Mouse (Mus musculus) cerebellum, postnatal 36 days (tissue): ENCODE measurements around the gene Ear6.
"Not testable (repeated sequence)": the region's sequence is repeated elsewhere in the genome, so short reads cannot be mapped to it uniquely, and the experiment has no call there.

Experiments
- DNase-seq, 2 experiments: peaks; one replicate each; pipeline ENCODE4 v3.0.0; 2021 to 2022; ENCODE audit warnings: mixed read lengths in 2 of 2

Gene Ear6

DNA sequence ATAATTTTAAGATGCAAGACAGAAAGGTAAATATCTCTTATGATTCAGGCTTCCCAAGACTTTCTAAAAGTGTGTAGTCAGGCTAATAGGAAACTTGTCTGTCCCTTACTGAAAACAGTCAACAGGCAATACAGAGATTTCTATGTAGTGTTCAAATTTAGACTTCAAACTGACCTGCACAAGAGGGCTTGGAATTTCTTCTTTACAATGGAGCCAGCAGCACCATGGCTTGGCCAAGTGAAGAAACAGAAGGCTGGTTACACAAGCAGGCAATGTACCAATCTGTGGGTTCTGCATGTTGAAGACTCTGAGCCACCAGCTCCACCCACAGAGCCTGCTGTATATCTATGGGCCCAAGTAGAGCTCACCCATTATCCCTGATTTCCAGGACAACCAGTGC, at the start of gene Ear6:
Ear6 (plus strand) TSS at position 301 of the 400 bp plus-strand sequence.
- DNase-seq, result no peak

DNA sequence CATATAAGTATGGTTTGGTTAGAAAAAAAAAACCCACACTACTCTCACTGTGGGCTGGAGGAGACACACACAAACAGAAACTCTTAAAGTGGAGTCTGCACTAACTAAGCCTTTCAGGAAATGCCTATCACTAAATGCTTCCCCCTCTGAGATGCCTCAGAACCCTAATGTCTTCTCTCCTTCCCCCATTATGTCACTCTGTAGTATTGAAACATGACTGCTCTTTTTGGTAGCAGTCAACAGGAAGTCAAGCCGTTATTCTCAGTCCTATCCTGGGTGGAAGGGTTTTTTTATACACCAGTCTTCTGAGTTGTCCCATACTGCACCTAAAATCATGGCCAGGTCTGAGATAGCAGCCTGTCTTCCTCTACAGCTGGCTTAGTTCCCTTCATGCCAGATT, 26.9 kb upstream of the Ear6 start:
- DNase-seq, result no peak

DNA sequence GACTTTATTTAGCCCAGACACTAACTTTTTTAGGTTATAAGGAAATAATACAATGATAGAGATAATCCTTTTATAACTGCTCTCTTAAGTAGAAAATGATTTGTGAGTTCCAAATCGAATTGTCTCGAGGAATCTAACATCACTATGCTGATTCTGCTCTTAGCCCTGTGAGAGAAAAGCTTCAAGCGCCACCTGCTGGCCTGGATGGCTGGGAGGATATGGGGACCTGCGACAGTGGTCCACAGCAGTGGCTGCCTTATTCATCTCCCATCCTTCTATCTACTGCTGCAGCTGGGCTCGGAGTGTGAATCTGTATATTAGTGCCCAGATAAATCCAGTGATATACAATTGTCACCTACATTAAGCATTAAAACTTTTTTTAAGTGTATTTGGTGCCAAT, 25.7 kb upstream of the Ear6 start:
- not testable (repeated sequence) for DNase-seq

DNA sequence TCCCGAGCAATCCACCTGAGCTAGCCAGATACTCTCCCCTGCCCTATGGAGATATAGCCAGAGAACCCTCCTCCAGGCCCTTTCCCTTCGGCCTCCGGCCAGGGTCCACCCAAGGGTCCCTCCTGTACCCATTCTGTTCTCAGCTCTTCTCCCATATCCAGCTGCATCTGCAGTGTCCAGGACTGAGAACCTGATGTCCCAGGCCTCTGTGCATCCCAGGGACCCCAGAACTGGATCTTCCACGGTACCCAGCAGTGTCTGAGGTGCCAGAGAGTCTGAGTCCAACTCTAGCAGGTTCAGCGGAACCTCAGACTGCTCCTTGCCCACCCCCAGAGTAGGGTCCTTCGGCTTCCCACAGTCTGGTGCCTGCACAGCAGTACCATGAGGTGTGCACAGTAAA, 24.3 kb upstream of the Ear6 start:
- no peak for DNase-seq

DNA sequence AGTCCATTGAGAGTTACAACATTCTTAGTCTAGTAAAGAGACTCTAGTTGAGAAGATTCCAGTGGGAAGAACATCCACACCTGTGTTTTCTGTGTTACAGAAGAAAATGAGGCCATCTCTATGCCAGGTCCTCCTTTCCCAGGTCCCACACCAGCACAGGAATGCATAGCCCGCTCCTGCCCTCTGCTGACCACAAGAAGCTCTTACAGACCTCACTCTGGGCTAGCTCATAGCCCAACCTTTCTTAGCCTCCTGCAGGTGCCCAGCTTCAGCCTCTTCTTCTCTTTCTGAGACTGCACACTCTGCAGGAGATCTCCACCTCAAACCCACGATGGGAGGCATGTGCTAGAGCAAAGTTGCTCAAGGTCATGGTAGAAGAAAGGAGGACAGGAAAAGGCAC, 15.0 kb upstream of the Ear6 start:
- DNase-seq, result not testable (repeated sequence)

DNA sequence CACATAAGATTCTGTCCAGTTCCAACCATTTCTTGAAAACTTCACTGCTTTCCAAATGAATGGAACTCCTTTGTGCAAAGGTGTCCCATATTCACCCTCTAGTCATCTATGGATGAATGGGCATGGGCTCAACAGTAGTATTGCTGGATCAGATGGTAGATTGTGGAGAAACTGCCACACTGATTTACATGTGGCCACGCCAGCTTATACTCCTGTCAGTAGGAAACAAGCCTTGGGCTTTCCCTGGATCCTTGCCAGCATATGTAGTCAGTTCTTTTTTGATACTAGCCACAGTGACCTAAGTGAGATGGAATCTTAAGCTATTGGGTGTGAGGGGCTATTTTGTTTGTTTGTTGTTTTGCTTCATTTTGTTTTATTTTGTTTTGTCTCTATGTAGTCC, 11.2 kb upstream of the Ear6 start:
- no peak for DNase-seq

DNA sequence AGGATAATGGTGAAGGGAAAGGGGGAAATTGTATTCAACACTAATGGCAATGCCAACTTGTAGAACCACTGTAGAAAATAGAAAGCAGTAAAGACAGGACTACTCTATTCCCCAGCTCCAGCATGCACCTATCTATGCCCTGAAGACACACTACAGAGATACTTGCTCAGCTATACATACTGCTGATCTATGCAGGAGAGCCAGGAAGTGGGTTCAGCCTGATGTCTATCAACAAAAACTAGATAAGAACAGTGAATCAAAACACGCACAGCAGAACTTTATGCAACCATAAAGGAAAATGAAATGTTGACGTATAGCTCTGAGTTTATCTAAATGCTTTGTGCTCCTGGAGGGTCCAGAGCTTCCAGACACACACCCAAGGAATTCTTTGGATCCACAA, 10.7 kb upstream of the Ear6 start:
- DNase-seq, result no peak

DNA sequence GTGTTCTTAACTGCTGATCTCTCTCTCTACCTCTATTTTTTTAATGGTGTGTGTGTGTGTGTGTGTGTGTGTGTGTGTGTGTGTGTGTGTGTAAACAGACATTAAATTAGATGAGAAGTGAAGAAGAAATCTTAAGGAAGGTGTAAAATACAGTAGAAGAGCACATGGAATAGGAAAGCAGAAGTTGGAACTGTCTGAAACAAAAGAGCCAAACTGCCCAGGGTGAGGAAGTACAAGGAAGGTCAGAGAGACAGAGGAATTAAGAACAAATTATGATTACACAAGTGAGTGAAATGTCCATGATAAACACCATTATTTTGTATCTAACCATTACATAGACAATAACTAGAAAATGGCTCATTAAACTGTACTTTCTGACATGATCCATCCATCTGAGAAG, 9.6 kb upstream of the Ear6 start:
- no peak for DNase-seq

DNA sequence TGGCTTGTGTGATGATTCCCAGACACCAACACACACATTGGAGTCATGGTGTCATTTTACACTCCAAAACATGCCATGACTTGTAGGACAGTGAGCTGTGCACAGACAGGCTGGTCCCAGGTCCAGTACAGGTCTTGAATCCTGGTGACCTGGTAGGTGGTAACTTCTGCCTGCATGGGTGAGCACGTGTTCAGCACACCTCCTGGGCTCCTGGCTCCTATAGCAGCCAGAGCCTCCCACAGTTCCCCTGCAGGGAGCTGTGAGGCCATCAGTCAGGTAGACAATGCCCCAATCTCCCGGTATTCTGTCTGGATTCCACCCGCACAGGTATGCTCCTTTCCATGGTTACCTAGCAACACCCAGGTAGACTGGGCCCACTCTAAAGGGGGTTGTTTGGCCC, 6.9 kb upstream of the Ear6 start:
- no peak for DNase-seq

DNA sequence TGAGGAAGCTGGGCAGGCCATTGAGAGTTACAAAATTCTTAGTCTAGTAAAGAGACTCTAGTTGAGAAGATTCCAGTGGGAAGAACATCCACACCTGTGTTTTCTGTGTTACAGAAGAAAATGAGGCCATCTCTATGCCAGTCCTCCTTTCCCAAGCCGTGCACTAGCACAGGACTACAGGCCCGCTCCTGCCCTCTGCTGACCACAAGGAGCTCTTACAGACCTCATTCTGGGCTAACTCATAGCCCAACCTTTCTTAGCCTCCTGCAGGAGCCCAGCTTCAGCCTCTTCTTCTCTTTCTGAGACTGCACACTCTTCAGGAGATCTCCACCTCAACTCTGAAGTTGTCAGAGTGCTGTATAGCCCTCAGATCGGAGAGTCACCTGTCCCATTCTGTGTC, 2.5 kb upstream of the Ear6 start:
- DNase-seq, result not testable (repeated sequence)

DNA sequence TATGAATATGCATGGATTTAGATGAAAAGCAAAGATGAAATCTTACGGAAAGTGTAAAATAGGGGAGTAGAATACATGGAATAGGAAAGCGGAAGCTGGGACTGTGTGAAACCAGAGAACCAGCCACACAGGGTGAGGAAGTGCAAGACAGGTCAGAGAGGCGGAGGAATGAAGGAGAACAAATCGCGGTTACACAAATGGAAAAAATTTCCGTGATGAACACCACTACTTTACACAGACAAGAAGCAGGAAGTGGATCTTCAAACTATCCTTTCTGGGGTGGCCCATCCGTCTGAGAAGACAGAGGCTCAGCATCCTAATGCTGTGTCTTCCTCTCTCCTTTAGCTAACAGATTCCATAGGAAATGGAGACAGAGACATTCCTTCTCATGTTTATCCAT, 1.8 kb downstream of the Ear6 start:
- not testable (repeated sequence) for DNase-seq

DNA sequence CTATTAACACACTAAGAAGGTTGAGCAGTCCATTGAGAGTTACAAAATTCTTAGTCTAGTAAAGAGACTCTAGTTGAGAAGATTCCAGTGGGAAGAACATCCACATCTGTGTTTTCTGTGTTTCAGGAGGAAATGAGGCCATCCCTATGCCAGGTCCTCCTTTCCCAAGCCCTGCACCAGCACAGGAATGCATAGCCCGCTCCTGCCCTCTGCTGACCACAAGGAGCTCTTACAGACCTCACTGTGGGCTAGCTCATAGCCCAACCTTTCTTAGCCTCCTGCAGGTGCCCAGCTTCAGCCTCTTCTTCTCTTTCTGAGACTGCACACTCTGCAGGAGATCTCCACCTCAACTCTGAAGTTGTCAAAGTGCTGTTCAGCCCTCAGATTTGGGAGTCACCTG, 10.1 kb downstream of the Ear6 start:
- not testable (repeated sequence) for DNase-seq

DNA sequence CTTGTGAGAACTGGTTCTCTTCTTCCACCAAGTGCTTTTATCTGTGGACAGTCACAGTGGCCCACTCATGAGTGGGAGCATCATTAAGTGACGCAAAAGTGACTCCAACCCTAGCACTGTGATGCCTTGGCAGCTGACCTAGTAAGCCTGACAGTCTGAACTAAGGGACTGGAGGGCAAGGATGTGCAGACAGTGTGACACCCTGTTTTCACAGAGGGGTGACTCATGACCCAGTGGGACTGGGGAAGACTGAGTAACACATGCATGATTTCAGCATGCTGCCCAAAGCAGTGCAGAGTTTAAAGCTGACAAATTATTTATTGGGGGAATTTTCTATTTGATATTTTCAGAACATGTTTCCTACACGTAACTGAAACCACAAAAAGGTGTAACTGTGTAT, 17.3 kb downstream of the Ear6 start:
- DNase-seq, result no peak

DNA sequence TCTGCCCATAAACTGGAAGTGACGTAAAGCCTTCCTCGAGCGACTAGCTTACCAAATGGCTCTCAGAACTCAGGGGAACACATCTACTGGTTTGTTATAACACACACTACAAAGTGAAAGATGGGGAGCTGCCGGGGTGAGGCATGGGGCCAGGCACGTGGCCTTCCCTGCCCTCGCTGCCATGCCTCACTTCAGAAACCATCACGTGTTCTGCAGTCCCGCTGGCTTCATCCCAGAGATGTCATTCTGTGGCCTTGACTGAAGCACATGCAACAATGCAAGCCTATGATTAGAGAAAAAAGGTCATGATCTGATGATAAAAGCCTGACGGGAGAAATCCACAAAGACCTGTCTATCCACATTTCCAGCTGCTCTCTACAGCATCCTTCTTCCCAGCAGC, 18.2 kb downstream of the Ear6 start:
- no peak for DNase-seq

DNA sequence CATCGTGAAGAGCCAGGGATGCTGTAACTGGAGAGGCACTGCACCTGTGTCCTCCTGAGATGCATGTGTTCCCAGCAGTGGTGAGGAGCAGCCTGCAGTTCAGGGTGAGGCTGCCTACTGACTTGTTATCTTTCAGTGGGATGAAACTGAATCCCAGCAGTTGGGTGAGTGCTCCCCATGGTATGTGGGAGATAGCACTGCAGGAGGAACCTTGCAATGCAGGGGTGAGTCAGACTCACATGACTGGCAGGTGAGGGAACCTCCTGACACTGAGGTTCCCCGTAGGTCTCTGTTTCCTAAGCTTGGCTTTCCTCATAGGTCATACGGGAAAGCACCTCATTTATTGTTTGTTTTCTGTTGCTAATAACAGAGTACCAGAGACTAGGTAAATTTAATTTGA, 24.0 kb downstream of the Ear6 start:
- no peak for DNase-seq

DNA sequence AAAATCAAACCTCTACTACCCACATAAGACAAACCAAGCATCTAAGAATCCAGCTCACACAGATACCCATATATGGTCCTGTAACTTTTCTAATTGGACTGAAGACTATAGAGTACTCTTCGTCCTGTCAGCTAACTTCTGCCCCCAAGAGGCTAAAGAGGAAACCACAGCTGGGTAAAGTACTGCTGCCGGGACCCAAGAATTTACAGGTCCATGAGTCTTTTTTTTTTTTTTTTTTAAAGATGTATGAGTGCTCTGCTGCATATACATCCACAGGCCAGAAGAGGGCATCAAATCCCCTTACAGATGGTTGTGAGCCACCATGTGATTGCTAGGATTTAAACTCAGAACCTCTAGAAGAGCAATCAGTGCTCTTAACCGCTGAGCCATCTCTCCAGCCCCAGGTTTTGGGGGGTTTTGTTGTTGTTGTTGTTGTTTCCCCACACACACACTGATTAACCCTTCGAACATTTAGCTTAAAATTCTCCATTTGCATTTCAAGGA, 30.1 kb downstream of the Ear6 start:
- peak; percentile 46 to 61 for DNase-seq

DNA sequence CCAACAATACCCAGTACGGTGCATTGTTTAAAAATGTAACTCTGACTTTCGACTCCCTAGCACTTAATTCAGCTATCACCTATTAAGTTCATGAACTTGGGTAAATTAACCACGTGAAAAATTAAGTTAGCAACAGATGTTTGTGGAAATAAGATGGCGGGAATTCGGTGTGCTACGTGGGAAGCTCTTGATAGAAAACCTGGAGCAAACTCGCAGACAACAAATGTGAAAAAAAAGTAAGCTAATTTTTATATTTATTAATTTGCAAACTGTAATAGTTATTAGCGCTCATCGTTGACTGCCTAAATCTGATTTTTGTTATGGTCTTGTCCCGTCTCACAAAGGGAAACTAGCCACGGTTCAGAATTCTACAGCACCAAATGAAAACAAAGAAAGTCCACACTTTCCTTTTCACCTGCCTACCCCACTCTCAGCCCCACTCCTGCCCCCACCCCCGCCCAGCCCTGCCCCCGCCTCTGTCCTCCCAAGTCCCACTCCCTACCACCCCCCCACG, 30.6 kb downstream of the Ear6 start:
- no peak for DNase-seq

DNA sequence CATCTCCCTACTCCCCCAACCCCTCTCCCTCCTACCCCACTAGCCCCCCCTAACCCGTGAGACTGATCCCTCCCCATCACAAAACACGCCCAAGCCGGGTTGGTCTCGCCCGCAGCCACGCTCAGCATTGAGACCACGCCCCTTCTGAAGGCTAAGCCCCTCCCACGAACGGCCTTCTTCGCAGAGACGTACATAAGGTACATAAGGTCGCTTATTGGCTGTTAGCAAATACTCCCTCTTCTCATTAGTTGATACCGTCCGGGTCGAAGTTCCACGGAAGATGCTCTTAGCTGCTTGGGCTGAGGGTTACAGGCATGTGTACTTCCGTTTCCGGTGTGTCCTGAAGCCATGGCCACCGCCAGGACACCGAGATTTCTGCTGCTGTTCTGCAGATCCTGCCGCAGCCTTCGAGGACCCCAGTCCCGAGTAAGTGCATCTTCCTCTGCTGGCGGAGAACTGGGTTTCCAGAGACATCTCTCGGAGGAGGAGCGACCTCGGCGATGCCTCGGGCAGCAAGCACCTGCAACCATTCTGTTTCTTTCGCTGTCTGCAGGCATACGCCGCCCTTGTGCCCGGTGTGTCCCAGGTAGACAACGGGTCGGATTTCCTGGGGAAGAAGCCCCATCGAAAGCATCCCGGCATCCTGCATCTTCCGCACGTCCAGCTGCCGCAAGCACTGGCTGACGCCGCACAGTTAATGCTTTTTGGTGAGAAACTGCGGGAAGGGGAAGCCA, 31.3 kb downstream of the Ear6 start, which contains the start of gene Mettl17:
Mettl17 (plus strand) TSS at position 245 of the 734 bp plus-strand sequence.
- DNase-seq, result peak; percentile 88 to 90

DNA sequence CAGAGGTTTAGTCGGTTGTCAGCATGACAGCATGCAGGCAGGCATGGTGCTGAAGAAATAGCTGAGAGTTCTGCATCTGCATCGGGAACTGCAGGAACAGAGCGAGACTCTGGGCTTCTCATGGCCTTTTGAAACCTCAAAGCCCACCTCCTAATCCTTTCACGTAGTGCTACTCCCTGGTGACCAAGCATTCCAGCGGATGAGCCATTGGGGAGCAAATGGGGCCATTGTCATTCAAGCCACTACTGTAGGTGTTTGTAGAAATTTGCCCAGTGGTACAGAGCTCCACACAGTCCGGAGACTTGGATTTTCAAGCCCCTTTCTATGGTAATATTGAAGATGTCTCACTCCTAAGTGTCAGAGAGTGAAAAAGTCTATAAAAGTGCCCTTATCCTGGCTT, 32.6 kb downstream of the Ear6 start:
- no peak for DNase-seq

DNA sequence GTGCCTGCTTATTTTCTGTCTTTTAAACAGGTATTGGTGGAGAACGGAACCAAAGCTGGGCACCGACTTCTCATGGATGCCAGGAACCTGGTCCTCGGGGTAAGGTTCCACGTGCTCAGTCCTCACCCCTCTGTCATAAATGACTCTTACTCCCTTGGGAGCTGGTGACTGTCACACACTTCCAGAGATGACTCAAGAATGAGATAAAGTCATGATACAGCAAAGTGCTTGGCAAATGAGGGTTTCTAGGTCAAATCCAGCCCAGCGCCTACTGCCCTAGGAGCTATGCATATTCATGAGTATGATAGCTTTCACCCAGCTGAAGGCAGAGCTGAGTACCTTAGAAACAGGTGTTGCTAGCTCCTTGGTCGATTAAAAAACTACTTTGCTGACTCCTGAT, 36.3 kb downstream of the Ear6 start:
- no peak for DNase-seq

DNA sequence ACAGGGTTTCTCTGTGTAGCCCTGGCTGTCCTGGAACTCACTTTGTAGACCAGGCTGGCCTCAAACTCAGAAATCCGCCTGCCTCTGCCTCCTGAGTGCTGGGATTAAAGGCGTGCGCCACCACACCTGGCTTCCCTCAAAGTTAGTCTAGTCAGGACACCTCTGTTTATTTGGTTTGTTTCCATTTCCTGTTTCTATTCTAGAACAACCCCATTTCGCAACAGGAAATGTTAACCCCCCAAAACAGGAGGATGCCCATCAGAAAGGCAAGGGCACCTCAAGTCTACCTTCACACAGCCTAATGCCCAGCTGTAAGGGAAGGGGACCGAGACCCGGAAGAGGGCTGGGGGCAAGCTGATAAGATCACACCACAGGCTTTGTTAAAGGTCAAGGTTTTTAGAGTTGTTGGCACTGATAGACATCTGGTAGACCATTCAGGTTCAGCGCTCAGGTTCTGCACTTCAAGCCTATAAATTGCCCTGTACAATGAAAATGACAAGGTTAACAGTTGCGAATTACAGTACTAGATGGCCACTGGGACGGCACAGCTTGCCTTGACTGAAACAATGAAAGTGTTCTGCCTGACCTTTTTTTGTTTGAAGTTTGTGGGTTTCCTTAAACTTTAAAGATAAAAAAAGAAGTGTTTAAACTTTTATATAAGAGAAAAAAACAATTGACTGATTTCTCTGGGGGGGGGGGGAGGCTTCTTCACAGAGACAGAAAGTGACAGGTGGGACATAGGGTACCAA, 38.9 kb downstream of the Ear6 start, which contains the start of gene Slc39a2:
Slc39a2 (plus strand) TSS at position 699 of the 749 bp plus-strand sequence.
- no peak for DNase-seq

DNA sequence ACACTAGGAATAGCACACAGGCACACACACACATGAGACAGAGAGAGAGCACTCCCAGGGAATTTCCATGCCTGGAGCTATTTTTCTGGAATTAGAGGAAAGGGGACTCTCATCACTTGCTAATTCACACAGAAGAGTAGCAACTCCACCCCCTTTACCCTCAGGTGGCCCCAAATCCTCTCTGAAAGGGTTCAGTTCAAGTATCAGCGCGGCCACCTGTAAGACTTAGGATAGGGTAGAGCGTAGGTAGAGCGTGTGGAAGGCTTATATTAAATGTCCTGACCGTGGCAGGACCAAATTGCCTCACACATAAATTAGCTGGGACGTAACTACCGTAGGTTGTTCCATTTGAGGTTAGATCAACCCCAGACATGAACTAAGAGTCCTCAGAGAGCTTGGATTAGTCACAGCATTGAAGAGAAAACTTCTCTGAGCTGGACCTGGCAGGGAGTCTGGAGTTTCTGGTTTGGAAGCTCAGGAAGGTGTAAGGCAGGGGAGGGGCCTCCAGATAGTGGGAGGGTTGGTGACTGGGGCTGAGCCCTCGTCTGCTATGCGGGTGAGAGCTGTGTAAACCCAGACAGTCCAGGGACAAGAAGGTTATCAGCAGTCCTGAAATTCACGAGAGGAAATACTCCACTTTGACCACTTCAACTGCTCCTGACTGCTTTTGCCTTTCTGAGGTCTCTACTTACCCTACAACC, 39.7 kb downstream of the Ear6 start:
- DNase-seq, result no peak

DNA sequence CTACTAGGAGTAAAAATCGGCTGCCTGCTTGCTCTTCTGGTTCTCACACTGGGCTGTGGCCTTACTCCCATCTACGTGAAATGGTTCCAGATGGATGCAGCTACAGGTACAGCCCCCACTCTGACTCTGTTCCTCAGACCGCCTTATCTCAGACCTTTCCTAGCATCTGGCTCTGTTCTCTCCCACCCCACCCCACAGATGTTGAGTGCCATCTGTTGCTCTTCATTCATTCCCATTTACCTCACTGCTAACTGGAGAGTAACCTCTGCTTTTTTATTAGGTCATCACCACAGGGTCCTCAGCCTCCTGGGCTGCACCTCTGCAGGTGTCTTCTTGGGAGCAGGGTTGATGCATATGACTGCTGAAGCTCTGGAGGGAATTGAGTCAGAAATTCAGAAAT, 40.3 kb downstream of the Ear6 start:
- DNase-seq, result no peak
